Comparison of ENCODE assay signal across 24 mouse cellular contexts in genomic region chr19:25778455-25778854, GRCm38 (mm10).
DNase-seq lines count a peak whose midpoint lies in the region; ATAC-seq and TF ChIP-seq lines count a peak whose summit lies in the region.
"Had no signal": no experiment of that assay in that cellular context is flagged by ENCODE, and none has a peak within 500 bp of the region (broad histone marks: within the 10 kb centered on the region; RNA-seq: fewer than 3 reads in every experiment).

No protein-coding gene starts in this region.

- H3K36me3 ChIP-seq in liver, adult 2 months (ENCODE audit: control insufficient read depth, insufficient read depth, low read length) = no peaks in the 10 kb centered on the region
- no peaks in the 10 kb centered on the region for H3K36me3 ChIP-seq in liver, embryonic 12.5 days
- H3K36me3 ChIP-seq in lung, postnatal 0 days (ENCODE audit: insufficient read depth, low read length) = no peaks in the 10 kb centered on the region
- H3K36me3 ChIP-seq: embryonic facial prominence, embryonic 10.5 days; embryonic facial prominence, embryonic 12.5 days; G1E had no signal

- no peak overlapping the region for H3K9ac ChIP-seq in liver, adult 2 months (ENCODE audit: low read depth, low read length)
- no peak overlapping the region for H3K9ac ChIP-seq in liver, embryonic 12.5 days
- H3K9ac ChIP-seq in lung, postnatal 0 days (replicated peaks; ENCODE audit: low read depth) = no peak overlapping the region
- H3K9ac ChIP-seq: embryonic facial prominence, embryonic 12.5 days; forebrain, embryonic 13.5 days had no signal

- no peaks in the 10 kb centered on the region for H3K27me3 ChIP-seq in liver, adult 2 months (ENCODE audit: control insufficient read depth, insufficient read depth, low read length)
- H3K27me3 ChIP-seq in liver, embryonic 12.5 days (replicated peaks) = no peaks in the 10 kb centered on the region
- no peaks in the 10 kb centered on the region for H3K27me3 ChIP-seq in lung, postnatal 0 days (replicated peaks; ENCODE audit: insufficient read depth, low read length)
- H3K27me3 ChIP-seq: CH12.LX; embryonic facial prominence, embryonic 12.5 days; forebrain, embryonic 13.5 days had no signal

- no peak for TF ChIP-seq POLR2A in liver, adult 2 months (IDR thresholded peaks at IDR 0.05; ENCODE audit: extremely low read depth, insufficient read depth, low read length)
- no peak for TF ChIP-seq POLR2A in lung, adult 2 months (IDR thresholded peaks at IDR 0.05; ENCODE audit: borderline replicate concordance, extremely low read depth, low read depth, low read length)

- H3K79me2 ChIP-seq in liver, adult 2 months (ENCODE audit: control insufficient read depth, insufficient read depth, low read length) = no peaks in the 10 kb centered on the region

- no peaks in the 10 kb centered on the region for H3K9me3 ChIP-seq in liver, embryonic 12.5 days (replicated peaks)
- H3K9me3 ChIP-seq in lung, postnatal 0 days (ENCODE audit: low read length) = no peaks in the 10 kb centered on the region
- H3K9me3 ChIP-seq: embryonic facial prominence, embryonic 10.5 days; embryonic facial prominence, embryonic 12.5 days; forebrain, embryonic 13.5 days had no signal

- peak; percentile 19 for DNase-seq in liver, adult 2 months (ENCODE audit: extremely low read depth, low read depth, low spot score)
- DNase-seq in lung, postnatal 0 days (ENCODE audit: low spot score) = peak; percentile 61
- no peak for DNase-seq in lung, adult 2 months
- peak; percentile 15 for DNase-seq in lung, postnatal 36 days
- no peak for DNase-seq in lung, postnatal 14 days
- no peak for DNase-seq in spleen, postnatal 10 days (ENCODE audit: low spot score in 2 of 2)
- DNase-seq: adrenal gland, adult 8-10 months; adrenal gland, postnatal 14 days; adrenal gland, postnatal 36 days; B cell, adult 2 months; cerebellum, adult 11-12 months; cerebellum, adult 2 months; cerebellum, adult 9-10 months; cerebellum, postnatal 10 days; cerebellum, postnatal 25 days had no signal

- H3K4me2 ChIP-seq in liver, embryonic 12.5 days = no peak overlapping the region
- no peak overlapping the region for H3K4me2 ChIP-seq in lung, postnatal 0 days (replicated peaks; ENCODE audit: low read depth, low read length)
- H3K4me2 ChIP-seq: embryonic facial prominence, embryonic 12.5 days; forebrain, embryonic 13.5 days had no signal

- H3K27ac ChIP-seq in liver, adult 2 months (replicated peaks; ENCODE audit: insufficient read depth, low read depth, low read length) = no peak overlapping the region
- no peak overlapping the region for H3K27ac ChIP-seq in liver, embryonic 12.5 days
- no peak overlapping the region for H3K27ac ChIP-seq in lung, postnatal 0 days (ENCODE audit: low read length)
- H3K27ac ChIP-seq: embryonic facial prominence, embryonic 10.5 days; embryonic facial prominence, embryonic 12.5 days; forebrain, embryonic 13.5 days had no signal

- TF ChIP-seq EP300 in lung, postnatal 0 days (IDR thresholded peaks at IDR 0.05) = no peak

- 24% methylated on average over 4 of the region's 4 CpGs for WGBS in liver, adult 2 months
- WGBS in liver, embryonic 12.5 days (ENCODE audit: insufficient replicate concordance) = 60% methylated on average over 4 of the region's 4 CpGs
- WGBS in lung, postnatal 0 days = 49% methylated on average over 4 of the region's 4 CpGs
- 63% methylated on average over 4 of the region's 4 CpGs for WGBS in lung, adult 2 months

- peaks cover 2% of the 10 kb centered on the region; the same call in 1 of the 2 replicates for H3K4me1 ChIP-seq in liver, adult 2 months (ENCODE audit: control insufficient read depth, insufficient read depth, low read length)
- H3K4me1 ChIP-seq in liver, embryonic 12.5 days = no peaks in the 10 kb centered on the region
- H3K4me1 ChIP-seq in lung, postnatal 0 days (ENCODE audit: insufficient read depth, low read depth, low read length) = no peaks in the 10 kb centered on the region
- no peaks in the 10 kb centered on the region for H3K4me1 ChIP-seq in lung, adult 2 months (ENCODE audit: control insufficient read depth, insufficient read depth, low read length)
- H3K4me1 ChIP-seq: forebrain, embryonic 13.5 days had no signal

- ATAC-seq in liver, embryonic 12.5 days = no peak
- peak; percentile 44; the same call in 1 of the 2 replicates for ATAC-seq in lung, postnatal 0 days
- ATAC-seq: activated CD4-positive, CD25-positive, alpha-beta regulatory T cell, adult 4 months; CD4-positive, CD25-positive, alpha-beta regulatory T cell, adult 4 months; forebrain, embryonic 13.5 days; Patski had no signal

- no peak for TF ChIP-seq CTCF in liver, adult 2 months (IDR thresholded peaks at IDR 0.05; ENCODE audit: low read depth, low read length)
- no peak for TF ChIP-seq CTCF in lung, postnatal 0 days (IDR thresholded peaks at IDR 0.05)
- TF ChIP-seq CTCF in lung, adult 2 months (IDR thresholded peaks at IDR 0.05; ENCODE audit: insufficient read depth, low read length) = no peak

- H3K4me3 ChIP-seq in liver, adult 2 months (ENCODE audit: insufficient read depth, low read depth, low read length) = no peak overlapping the region
- no peak overlapping the region for H3K4me3 ChIP-seq in liver, embryonic 12.5 days
- H3K4me3 ChIP-seq in lung, postnatal 0 days (ENCODE audit: low read depth, low read length) = no peak overlapping the region
- H3K4me3 ChIP-seq in lung, adult 2 months (replicated peaks; ENCODE audit: extremely low read depth, low read depth, low read length) = no peak overlapping the region
- H3K4me3 ChIP-seq: embryonic facial prominence, embryonic 10.5 days; embryonic facial prominence, embryonic 12.5 days; forebrain, embryonic 13.5 days had no signal

Comparison
In these comparisons a context has a peak if more than half of its experiments do, and no peak if none do; other contexts are left out.
1. DNase-seq: peak in liver, adult 2 months (single experiment), lung, postnatal 0 days (single experiment) and lung, postnatal 36 days (single experiment); none in lung, adult 2 months (single experiment), lung, postnatal 14 days (single experiment) and spleen, postnatal 10 days (0 of 2).